Mouse (Mus musculus) left cerebral cortex, postnatal 36 days (tissue): Measurements from ENCODE around the gene Trit1. TPM values are rescaled to one million over a fixed set of nuclear protein-coding genes. Genes with fewer than 3 reads are reported as not detected.
"Not testable (repeated sequence)": the region's sequence is repeated elsewhere in the genome, so short reads cannot be mapped to it uniquely, and the experiment has no call there.

ENCODE experiments used
- DNase-seq, 2 experiments: peaks; one replicate each; pipeline ENCODE4 v3.0.0; 2021 to 2022; ENCODE audit warnings: low spot score in 2 of 2, mixed read lengths in 1 of 2
- intact Hi-C: fragments of 180-260 bp; cut with DNase I; formaldehyde crosslinking; loops from one replicate; pipeline ENCODE4 v1.15.1; 2025
- total RNA-seq, 2 experiments: library from RNA; stranded (reverse); gene quantifications; 2 replicates each; pipeline ENCODE4 v1.2.3; 2021

The Trit1 gene
- total RNA-seq, result 10 to 100 TPM; 18.2 to 23.5 TPM

DNA sequence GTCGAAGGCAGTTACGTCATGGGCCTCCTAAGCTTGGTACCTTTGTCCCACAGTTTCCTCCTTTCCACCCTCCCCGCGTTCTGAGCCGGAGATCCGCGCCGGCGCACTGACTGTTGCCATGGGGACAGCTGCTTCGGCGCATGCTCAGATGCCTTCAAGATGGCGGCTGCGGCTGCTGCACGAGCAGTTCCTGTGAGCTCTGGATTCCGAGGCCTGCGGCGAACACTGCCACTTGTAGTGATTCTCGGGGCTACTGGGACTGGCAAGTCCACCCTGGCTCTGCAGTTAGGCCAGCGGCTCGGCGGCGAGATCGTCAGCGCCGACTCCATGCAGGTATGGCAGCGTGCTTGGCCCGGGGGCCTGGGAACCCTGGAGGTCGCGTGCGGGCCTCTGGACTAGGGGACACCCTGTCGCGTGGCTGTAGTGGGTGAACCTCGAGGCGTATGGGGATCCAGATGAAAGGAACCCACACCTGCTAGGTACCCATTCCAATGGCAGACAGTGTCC, at the start of gene Trit1:
TSS of gene Trit1 (plus strand) at position 147 of the 507 bp plus-strand sequence.
- peak; percentile 94 to 95 for DNase-seq
- intact Hi-C loops, result loop anchor here (5.0 kb wide), 1 partner anchor 36 kb away; no protein-coding TSS in a partner anchor

DNA sequence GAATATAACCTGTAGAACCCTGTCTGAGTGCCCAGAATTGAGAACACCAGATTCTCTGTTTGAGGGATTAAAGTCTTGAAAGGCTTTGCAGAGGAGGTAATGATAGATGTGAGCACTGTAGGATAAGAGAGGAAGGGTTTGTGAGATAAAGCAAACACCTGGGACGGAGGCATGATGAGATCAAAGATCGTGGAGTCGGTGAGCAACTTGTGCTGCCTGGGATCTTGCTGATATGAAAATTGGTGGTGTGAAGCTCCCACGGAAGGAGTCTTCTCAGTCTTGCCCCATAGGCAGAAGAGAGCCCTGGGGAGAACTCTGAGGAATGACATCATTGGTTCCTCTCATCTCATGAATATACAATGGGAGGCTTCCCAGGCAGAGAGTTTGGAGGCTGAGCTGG, 48.3 kb upstream of the Trit1 start:
- no peak for DNase-seq
- intact Hi-C loops, result no loop called here

DNA sequence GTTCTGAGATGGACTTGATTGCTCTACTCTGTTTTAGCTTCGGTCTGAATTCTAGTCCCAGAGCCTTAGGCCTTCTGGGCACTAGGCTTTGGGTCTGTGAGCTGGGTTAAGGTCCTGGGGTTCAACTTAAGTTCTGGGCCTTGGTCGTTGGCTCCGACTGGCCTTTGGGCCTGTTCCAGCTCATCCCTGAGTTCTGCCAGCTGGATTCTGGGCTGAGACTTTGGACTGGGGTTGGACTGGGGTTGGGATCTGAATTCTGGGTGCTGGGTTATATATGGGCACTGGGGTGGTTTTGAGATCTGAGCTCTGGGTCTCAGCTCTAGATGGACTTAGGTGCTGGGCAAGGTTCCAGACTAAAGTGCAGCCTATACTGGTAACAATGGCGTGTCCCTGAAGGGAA, 45.2 kb upstream of the Trit1 start:
- no peak for DNase-seq

DNA sequence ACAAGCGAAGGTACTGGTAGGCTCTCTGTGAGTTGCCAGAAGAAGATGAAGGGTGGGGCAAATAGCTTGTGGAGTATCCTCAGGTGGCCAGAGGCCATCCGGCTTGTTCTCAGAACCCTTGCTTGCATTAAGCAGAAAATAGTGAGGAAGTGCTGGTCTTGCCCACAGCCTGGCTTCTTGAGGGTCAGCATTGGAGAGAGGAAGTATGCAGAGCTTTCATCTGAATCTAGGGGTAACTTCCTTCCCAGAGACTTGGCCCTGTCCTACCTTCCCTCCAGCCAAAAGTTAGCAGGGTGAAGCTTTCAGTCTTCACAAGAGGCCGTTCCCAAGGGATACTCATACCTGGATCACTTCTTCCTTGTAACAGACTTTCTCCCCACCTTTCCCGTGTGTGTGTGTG, 44.8 kb upstream of the Trit1 start:
- intact Hi-C loops, result no loop called here
- DNase-seq, result no peak

More for the DNA sequence above, 45.2 kb upstream of the Trit1 start:
- intact Hi-C loops, result no loop called here

DNA sequence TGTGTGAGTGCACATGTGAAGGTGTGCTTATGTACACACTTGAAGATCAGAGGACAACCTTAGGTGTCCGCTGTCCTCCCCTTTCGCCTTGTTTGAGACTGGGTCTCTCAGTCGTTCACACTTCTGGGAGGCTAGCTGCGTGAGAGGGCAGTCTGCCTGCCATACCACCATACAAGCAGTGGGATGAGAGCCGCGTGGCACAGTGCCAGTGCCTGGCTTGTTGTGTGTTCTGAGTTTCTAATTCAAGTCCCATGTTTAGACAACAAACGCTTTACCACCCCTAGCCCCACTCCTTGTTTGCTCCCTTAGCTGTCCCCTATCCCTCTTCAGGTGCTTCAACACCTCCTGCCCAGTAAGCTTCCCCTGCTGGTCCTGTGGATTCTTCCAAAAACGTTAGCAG, 44.3 kb upstream of the Trit1 start:
- intact Hi-C loops, result no loop called here
- DNase-seq, result no peak

DNA sequence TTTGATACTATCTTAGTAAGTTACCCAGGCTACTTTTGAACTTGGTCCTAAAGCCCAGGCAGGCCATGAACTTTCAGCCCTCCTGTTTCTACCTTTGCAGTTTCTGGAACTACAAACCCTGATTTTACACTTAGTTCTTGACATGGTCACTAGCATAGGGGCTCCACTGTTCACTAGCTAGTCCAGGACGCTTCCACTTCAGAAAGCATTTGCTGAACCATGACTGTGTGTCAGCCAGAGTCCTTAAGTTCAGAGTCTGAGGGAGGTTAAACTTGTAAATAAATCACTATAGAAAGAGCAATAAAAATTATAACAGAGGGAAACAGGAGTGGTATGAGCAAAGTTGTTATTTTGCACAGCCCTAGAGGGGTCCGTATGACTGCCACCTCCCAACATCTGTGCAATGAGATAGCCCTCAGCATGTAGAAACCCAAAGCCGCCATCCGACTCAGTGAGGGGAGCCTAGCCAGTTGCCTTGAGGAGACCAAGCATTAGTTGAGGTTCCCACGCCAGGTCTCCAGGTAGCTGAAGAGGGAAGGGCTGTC, 41.3 kb upstream of the Trit1 start:
- intact Hi-C loops, result no loop called here
- no peak for DNase-seq

DNA sequence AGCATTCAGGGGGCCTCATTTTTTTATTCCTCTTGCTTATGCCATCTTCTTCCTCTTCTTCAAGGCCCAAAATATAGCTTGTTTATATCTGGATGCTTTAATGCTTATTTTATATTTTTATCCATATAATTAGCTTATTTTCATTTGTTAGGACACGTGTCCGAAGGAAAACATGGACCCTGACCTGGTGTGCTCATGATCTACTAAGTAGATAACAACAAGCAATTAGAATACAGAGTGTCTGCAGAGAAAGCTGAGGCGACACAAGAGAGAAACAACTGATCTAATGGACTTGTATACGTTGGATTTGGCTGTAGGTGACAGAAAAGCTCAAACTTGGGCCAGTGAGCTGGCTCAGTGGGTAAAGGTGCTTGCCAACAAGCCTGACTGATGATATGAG, 39.5 kb upstream of the Trit1 start:
- no peak for DNase-seq
- intact Hi-C loops, result no loop called here

DNA sequence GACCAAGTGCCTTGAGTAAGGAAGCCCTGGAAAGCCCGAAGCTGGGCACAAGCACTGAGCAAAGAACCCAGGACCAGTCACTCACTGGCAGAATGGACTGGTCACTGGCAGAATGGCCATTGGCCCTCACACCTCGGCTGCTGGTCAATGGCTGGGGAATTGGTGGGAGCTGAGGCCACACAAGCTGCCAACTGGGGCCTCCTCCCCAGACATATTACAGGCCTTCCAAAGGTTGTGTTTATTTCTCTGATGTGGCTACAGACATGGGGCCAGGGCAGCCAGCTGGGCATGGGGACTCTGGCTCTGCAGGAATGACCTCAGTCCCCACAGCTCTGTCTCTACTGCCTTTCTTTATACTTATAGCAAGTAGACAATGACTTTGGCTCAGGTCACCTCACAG, 37.5 kb upstream of the Trit1 start:
- intact Hi-C loops, result no loop called here
- no peak for DNase-seq

DNA sequence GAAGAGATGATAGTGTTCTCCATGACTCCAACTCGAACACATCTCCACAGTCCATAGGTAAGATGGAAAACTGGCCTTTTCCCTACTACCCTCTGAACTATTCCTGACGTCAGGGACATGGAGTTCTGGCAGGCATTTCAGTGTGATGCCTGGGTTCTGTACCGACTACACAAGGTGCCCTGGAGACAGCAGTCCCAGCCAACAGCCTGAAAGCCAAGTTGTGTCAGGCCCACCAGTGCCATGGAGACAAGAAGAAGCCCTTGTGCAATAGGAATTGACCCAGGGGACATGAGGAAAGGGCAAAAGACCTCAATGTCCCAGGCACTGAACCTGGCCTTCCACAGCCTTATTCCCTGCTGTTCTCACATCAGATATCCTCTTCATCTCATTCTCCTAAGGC, 36.6 kb upstream of the Trit1 start:
- intact Hi-C loops, result loop anchor here (5.0 kb wide), 1 partner anchor 173 kb away; no protein-coding TSS in a partner anchor
- DNase-seq, result no peak

DNA sequence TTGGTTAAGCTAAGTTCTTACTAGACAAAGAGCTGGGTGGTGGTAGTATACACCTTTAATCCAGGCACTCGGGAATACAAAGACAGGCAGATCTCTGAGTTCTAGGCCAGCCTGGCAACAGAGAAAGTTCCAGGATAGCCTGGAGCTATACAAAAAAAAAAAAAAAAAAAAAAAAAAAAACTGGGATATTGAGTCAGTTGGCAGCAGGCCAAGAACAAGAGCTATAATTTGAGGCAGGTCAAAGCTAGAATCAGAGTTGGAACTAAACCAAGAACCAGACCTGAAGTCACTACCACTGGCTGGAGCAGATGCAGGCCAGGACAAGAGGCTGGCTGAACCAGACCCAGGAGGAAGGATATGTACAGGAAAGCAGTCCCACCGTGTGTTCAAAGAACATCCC, 35.7 kb upstream of the Trit1 start:
- intact Hi-C loops, result loop anchor here (5.0 kb wide), 1 partner anchor 173 kb away; no protein-coding TSS in a partner anchor

DNA sequence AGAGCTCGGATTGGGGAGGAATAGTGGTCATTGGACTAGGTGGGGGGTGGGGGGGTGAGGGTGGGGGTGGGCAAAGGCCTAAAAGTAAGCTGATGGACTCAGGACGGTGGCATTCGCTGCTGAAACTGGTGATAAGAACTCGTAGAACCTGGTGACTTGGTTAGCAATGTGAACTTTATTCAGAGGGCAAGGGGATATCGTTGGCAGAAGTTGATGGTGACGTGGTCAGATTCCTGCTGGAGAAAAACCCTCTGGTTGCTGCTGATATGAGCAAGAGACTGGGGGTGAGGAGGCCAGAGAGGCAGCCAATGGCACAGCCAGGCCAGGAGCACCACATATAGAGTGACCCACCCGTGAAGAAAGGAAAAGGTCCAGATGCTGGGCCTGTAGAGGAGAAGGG, 35.2 kb upstream of the Trit1 start:
- intact Hi-C loops, result loop anchor here (5.0 kb wide), 1 partner anchor 174 kb away; no protein-coding TSS in a partner anchor
- no peak for DNase-seq

More for the DNA sequence above, 35.7 kb upstream of the Trit1 start:
- DNase-seq, result no peak

DNA sequence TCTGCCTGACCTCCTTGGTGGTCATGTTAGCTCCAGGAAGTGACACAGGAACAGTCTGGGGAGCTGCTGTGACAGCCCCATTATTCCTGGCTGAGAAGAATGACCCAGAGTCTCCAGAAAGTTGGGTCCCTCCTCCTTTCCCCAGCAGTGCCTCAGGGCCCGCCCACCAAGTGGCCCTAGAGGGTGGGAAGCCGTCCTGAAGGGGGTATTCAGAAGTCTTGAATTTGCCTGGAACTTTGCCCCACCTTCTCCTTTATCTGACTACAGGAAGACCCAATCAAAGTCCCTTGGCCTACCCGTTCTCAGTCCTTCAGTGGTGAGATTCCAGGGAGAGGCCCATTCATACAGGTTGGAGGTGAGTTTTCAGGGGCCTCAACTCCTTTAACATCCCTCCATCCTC, 34.5 kb upstream of the Trit1 start:
- DNase-seq, result no peak
- intact Hi-C loops, result loop anchor here (5.0 kb wide), 1 partner anchor 175 kb away; no protein-coding TSS in a partner anchor

DNA sequence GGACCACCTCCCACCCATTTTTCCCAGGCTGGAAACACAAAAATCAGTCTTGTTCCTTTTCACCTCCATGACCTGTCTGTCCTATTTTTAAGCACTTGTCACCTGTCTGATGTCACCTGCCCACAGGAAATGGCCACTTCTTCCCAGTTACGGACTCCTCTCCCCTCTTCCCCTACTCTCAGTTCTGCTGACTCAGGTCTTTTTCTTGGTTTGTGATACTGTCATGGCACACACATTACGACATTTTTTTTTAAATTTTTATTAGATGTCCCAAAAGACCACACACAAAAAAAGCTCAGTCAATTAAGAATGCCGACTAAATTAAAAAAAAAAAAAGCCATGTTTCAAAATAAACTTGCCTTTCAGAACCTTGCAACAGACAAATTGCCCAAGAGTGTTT, 33.9 kb upstream of the Trit1 start:
- intact Hi-C loops, result loop anchor here (5.0 kb wide), 1 partner anchor 175 kb away; no protein-coding TSS in a partner anchor
- no peak for DNase-seq

DNA sequence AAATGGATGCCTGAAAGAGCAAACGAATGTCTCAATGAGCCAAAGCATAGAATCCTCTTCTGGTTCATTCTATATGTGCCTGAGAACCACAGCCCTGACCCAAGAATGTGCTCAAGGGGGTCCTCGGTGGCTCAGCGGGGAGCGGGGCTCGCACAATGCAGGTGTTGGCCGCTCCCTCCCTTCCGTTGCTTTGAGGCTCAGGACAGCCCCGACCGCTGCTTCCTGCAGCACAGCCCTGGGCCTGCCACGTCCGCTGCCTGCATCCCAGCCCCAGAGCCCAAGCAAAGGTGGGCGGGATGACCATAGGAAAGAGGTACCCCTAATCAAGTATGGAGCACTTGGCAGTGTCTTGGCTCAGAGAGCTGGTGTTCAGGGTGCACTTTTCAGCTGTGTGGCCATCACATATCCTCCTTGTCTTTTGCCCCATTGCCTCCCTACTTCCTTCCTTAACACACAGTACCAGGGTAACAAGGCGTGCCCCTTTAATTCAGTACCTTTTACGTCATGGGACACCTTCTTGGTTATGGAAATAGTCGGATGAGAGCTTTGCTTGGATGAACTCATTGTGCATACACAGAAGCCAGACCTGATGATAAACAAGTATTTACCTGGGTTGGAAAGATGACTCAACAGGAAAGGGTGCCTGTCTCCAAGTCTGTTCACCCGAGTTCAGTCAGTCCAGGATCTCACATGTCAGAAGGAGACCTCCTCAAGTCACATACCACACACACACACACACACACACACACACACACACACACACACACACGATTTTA, 32.7 kb upstream of the Trit1 start:
- DNase-seq, result no peak
- intact Hi-C loops, result loop anchor here (2.0 to 5.0 kb wide), 3 partner anchors 39 to 176 kb away; no protein-coding TSS in a partner anchor

DNA sequence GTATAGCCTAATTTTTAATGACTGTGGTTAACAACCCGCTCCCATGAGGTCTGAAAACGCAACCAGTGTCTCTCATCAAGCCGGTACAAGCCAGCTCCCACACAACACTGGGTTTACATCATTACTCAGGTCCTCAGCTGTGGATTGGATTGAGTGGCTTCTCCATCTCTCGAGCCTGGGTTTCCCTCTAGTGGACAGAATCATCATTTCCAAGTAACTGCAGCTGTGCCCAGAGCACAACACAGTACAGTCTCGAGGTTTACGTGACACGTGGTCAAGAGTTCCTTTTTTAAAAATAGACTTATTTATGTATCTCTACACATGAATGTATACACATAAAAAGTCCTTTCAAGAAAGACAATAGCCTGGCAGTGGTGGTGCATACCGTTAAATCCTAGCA, 31.3 kb upstream of the Trit1 start:
- DNase-seq, result peak; percentile 44 to 60
- intact Hi-C loops, result loop anchor here (2.0 kb wide), 2 partner anchors 40 to 86 kb away; no protein-coding TSS in a partner anchor

DNA sequence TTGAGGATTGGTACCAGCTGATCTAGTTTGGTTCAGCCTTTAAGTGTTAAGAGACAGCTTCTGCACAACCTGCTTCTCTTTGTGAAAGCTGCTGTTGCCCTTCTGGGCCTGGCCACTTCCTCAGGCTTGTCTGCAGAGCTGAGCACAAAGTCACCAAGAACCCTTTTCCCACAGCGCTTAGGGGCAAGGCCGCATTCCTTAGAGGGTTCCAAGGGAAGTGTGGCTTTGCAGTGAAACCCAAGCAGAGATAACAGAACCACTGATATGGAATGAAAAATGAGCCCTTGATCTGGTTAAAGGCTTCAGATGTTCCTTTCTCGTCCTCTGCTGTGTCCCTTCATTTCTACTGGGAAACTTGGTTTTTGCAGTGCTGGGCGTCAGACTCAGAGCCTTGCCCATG, 29.0 kb upstream of the Trit1 start:
- intact Hi-C loops, result no loop called here
- no peak for DNase-seq

DNA sequence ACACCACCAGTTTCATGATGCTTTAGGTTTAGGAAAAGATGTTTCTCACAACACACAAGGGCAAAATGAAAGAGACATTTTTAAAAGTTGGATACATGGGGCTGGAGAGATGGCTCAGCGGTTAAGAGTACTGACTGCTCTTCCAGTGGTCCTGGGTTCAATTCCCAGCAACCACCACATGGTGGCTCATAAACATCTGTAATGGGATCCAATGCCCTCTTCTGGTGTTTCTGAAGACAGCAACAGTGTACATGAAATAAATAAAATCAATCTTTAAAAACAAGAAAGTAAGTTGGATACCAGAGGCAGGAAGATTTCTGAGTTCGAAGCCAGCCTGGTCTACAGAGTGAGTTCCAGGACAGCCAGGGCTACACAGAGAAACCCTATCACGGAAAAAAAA, 28.4 kb upstream of the Trit1 start:
- DNase-seq, intact Hi-C loops: not testable (repeated sequence)

DNA sequence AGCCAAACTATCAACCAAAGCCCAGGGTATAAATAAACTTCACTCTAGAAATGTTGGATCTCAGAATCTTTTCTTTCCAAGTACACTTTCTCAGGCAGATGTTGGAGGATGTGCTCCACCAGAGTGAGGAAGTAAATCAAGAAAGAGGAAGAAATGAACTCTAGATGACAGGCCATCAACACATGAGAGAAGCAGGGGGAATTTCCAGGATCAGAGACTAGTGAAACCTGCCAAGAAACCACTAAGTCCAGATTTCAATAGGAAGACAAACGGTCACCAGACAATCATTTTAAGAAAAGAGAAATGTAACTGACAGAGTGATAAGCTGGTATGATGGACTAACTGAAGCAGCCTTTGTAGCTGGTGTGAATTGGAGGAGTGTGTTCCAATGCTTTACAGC, 25.2 kb upstream of the Trit1 start:
- no peak for DNase-seq
- intact Hi-C loops, result no loop called here

DNA sequence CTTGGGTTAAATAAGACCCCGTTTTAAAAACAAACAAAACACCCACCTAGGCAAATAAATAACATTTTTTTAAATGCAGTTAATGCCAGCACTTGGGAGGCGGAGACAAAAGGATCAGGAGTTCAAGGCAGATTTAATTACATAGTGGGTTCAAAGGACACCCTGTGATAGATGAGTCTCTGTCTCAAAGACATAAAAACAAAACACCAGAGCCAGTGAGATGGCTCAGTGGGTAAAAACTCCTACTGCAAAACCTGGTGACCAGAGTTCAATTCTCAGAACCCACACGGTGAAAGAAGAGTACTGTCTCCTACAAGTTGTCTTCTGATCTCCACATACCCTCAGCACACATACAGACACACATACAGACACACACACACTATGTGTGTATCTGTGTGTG, 24.1 kb upstream of the Trit1 start:
- intact Hi-C loops, result no loop called here
- DNase-seq, result no peak

DNA sequence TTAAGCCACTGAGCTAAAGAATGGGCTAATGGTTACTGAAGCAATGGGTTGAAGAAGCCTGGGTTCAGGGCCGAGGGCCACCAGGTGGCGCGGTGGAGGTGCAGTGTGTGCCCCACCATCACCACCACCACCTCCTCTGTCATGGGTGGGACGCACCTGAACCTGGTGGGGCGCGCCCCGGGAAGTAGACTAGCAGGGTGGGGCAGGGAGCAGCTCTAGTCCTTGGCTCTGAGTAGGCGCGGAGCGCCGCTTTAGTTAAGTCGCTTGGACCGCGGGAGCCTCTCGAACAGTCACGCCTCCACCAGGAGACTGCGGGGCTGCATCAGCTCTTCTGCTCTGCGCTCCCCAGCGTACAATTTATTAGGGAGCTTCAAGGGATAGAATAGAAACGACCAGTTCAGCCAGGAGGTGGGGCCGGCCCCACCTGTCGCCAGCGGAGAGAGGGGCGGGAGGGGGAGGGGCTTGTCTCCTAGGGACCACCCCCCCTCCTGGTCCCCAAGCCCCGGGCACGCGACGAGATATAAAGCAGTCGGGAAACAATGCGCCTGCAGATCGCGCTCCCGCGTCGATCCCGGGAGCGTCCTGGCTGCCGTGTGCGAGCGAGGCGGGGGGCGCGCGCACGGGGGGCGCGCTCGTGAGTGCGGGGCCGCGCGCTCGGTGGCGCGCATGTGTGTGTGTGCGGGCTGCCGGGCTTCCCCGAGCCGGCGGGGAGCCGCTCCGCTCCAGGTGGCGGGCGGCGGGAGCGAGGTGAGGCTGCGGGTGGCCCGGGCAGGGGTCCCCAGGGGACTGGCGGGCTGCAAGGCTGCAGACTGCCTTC, 20.8 kb upstream of the Trit1 start, which contains the start of gene Mycl:
TSS of gene Mycl (plus strand) at position 249 of the 817 bp plus-strand sequence.
- peak; percentile 87 to 88 for DNase-seq
- intact Hi-C loops, result loop anchor here (1.0 kb wide), 1 partner anchor 88 kb away; no protein-coding TSS in a partner anchor
